Mouse (Mus musculus) embryonic facial prominence, embryonic 12.5 days (tissue): Measurements from ENCODE around the gene Trim42. TPM values are rescaled to one million over a fixed set of nuclear protein-coding genes. Genes with fewer than 3 reads are reported as not detected.

Experiments
- ATAC-seq: fragments of 200-750 bp; cut with Nextera tagmentation; 2 replicates; pipeline ENCODE4 v1.8.0; 2017; ENCODE audit not compliant: insufficient number of reproducible peaks, insufficient read depth, low FRiP score, low TSS enrichment
- H3K27ac ChIP-seq: fragments of 300-500 bp; sonication (generic); 2 replicates; pipeline ENCODE4 v1.5.1; 2016; ENCODE audit warnings: mild to moderate bottlenecking
- H3K27me3 ChIP-seq: fragments of 300-500 bp; sonication (generic); 2 replicates; pipeline ENCODE4 v1.6.1; 2016; ENCODE audit warnings: mild to moderate bottlenecking, moderate library complexity
- H3K36me3 ChIP-seq: fragments of 300-500 bp; sonication (generic); 2 replicates; pipeline ENCODE4 v1.6.1; 2016; ENCODE audit warnings: mild to moderate bottlenecking
- H3K4me1 ChIP-seq: fragments of 300-500 bp; sonication (generic); 2 replicates; pipeline ENCODE4 v1.6.1; 2016
- H3K4me2 ChIP-seq: fragments of 300-500 bp; sonication (generic); replicated peaks from 2 replicates; pipeline ENCODE4 v1.6.1; 2016; ENCODE audit warnings: mild to moderate bottlenecking, moderate library complexity
- H3K4me3 ChIP-seq: fragments of 300-500 bp; sonication (generic); 2 replicates; pipeline ENCODE4 v1.5.1; 2016; ENCODE audit warnings: mild to moderate bottlenecking
- H3K9ac ChIP-seq: fragments of 300-500 bp; sonication (generic); 2 replicates; pipeline ENCODE4 v1.6.1; 2016; ENCODE audit warnings: mild to moderate bottlenecking, moderate library complexity
- H3K9me3 ChIP-seq: fragments of 300-500 bp; sonication (generic); 2 replicates; pipeline ENCODE4 v1.6.1; 2016; ENCODE audit warnings: mild to moderate bottlenecking, moderate library complexity
- WGBS: fragments of 180-500 bp; shearing (Covaris S2); methylation state at CpG from one replicate; pipeline ENCODE4 v1.1.7; 2016; 5-methylcytosine and 5-hydroxymethylcytosine counted together
- polyA plus RNA-seq: library from polyadenylated mRNA; unstranded; fragments of >200 nt; fragmentation: Nextera tagmentation; extraction: Ambion mirVana; gene quantifications from 2 replicates; pipeline ENCODE4 v1.2.1, GENCODE M21; 2016

Trim42 gene
- polyA plus RNA-seq, result not detected in 2 replicates

DNA sequence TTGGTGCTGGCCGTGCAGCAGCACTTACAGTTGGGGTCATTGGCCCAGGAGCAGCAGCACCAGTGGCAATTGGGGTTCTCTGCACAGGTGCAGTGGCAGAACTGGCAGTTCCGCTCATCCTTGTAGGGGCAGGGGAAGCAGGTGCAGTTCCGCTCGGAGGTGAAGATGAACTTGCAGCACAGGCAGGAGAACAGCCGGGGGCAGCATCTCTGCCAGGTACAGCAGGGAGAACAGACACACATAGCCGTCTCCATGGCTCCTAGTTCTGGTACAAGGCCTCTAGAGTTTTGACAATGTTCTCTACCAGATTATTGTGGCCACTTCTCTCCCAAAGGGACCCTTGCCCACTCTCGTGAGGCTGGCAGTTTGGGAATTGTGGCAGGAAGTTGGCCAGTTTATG, at the start of gene Trim42:
Trim42 (minus strand) TSS at position 368 of the 400 bp plus-strand sequence.
- WGBS, result 84% methylated on average over 7 of the region's 7 CpGs
- no peak within 1 kb of the TSS for H3K27ac ChIP-seq
- no peaks in the 10 kb centered on the region for H3K36me3 ChIP-seq
- no peaks in the 10 kb centered on the region for H3K27me3 ChIP-seq
- H3K4me2 ChIP-seq, result no peak within 1 kb of the TSS
- H3K4me1 ChIP-seq, result no peaks in the 10 kb centered on the region
- no peak within 1 kb of the TSS for H3K4me3 ChIP-seq
- no peaks in the 10 kb centered on the region for H3K9me3 ChIP-seq
- ATAC-seq, result no peak
- no peak within 1 kb of the TSS for H3K9ac ChIP-seq

- no peak for ATAC-seq
- WGBS, result 76% methylated on average over 6 of the region's 6 CpGs
- H3K36me3 ChIP-seq, result no peaks in the 10 kb centered on the region
These were observed 45.3 kb upstream of the Trim42 start for GRCm38 (mm10) chr9:97414876-97415668.

DNA sequence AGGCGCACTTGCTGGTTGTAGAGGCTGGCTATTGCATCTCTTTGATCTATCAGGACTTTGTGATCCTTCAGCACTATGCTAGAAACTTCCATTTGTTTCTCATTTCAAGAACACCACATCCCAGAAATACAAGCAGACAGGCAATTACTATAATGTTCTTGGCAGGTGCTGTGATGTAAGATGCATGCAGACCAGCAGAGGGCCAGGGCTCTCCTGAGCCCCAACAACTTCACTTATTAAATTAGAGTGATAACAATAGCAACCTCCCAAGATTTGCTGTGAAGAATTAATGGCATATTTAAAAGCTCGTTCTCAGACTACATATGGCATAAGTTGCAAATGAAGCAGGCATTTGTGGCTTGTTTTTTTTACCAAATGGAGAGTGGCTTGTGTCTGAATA, 38.4 kb upstream of the Trim42 start:
- no peak for ATAC-seq

More at GRCm38 (mm10) chr9:97414876-97415668, 45.3 kb upstream of the Trim42 start:
- H3K4me2 ChIP-seq, result no peak overlapping the region
- H3K9me3 ChIP-seq, result no peaks in the 10 kb centered on the region
- H3K9ac ChIP-seq, result no peak overlapping the region
- H3K27me3 ChIP-seq, result no peaks in the 10 kb centered on the region
- no peak overlapping the region for H3K27ac ChIP-seq
- H3K4me3 ChIP-seq, result no peak overlapping the region
- no peaks in the 10 kb centered on the region for H3K4me1 ChIP-seq

GRCm38 (mm10) chr9:97356441-97356840, 13.3 kb downstream of the Trim42 start:
- H3K9ac ChIP-seq, result no peak overlapping the region
- H3K4me2 ChIP-seq, result no peak overlapping the region
- no peak for ATAC-seq
- H3K4me3 ChIP-seq, result no peak overlapping the region
- no peak overlapping the region for H3K27ac ChIP-seq
- no peaks in the 10 kb centered on the region for H3K9me3 ChIP-seq
- WGBS, result 80% methylated on average over 6 of the region's 6 CpGs
- H3K36me3 ChIP-seq, result no peaks in the 10 kb centered on the region
- no peaks in the 10 kb centered on the region for H3K27me3 ChIP-seq
- H3K4me1 ChIP-seq, result no peaks in the 10 kb centered on the region

More for the DNA sequence above, 38.4 kb upstream of the Trim42 start:
- no peaks in the 10 kb centered on the region for H3K36me3 ChIP-seq
- H3K9ac ChIP-seq, result no peak overlapping the region
- no peak overlapping the region for H3K4me3 ChIP-seq
- H3K4me1 ChIP-seq, result no peaks in the 10 kb centered on the region
- H3K4me2 ChIP-seq, result no peak overlapping the region
- 59% methylated on average over 2 of the region's 2 CpGs for WGBS
- H3K9me3 ChIP-seq, result no peaks in the 10 kb centered on the region
- no peaks in the 10 kb centered on the region for H3K27me3 ChIP-seq
- H3K27ac ChIP-seq, result no peak overlapping the region

- H3K27ac ChIP-seq, result no peak overlapping the region
- no peak for ATAC-seq
- H3K4me1 ChIP-seq, result no peaks in the 10 kb centered on the region
- WGBS, result 72% methylated on average over 12 of the region's 12 CpGs
- no peaks in the 10 kb centered on the region for H3K9me3 ChIP-seq
- H3K9ac ChIP-seq, result no peak overlapping the region
- no peak overlapping the region for H3K4me2 ChIP-seq
- H3K4me3 ChIP-seq, result no peak overlapping the region
- no peaks in the 10 kb centered on the region for H3K36me3 ChIP-seq
- no peaks in the 10 kb centered on the region for H3K27me3 ChIP-seq
These were observed 24.9 kb downstream of the Trim42 start for GRCm38 (mm10) chr9:97344767-97345297.

GRCm38 (mm10) chr9:97341772-97342171, 28.0 kb downstream of the Trim42 start:
- 77% methylated on average over 5 of the region's 5 CpGs for WGBS
- Histone ChIP-seq H3K4me2 (no peak overlapping the region), H3K9me3 (no peaks in the 10 kb centered on the region), H3K27me3 (no peaks in the 10 kb centered on the region), H3K27ac (no peak overlapping the region), H3K9ac (no peak overlapping the region), H3K4me3 (no peak overlapping the region), H3K4me1 (no peaks in the 10 kb centered on the region), H3K36me3 (no peaks in the 10 kb centered on the region)
- no peak for ATAC-seq

- WGBS, result 67% methylated on average over 3 of the region's 3 CpGs
- Histone ChIP-seq H3K4me2 (no peak overlapping the region), H3K27me3 (no peaks in the 10 kb centered on the region), H3K36me3 (no peaks in the 10 kb centered on the region), H3K27ac (no peak overlapping the region), H3K4me1 (no peaks in the 10 kb centered on the region), H3K4me3 (no peak overlapping the region), H3K9me3 (no peaks in the 10 kb centered on the region), H3K9ac (no peak overlapping the region)
- ATAC-seq, result no peak
These were observed 46.9 kb downstream of the Trim42 start for GRCm38 (mm10) chr9:97322846-97323245.

GRCm38 (mm10) chr9:97322120-97322519, 47.6 kb downstream of the Trim42 start:
- Histone ChIP-seq H3K4me2 (no peak overlapping the region), H3K9ac (no peak overlapping the region), H3K27me3 (no peaks in the 10 kb centered on the region), H3K4me1 (no peaks in the 10 kb centered on the region), H3K36me3 (no peaks in the 10 kb centered on the region), H3K9me3 (no peaks in the 10 kb centered on the region), H3K27ac (no peak overlapping the region), H3K4me3 (no peak overlapping the region)
- WGBS, result 76% methylated on average over 10 of the region's 10 CpGs
- ATAC-seq, result no peak

DNA sequence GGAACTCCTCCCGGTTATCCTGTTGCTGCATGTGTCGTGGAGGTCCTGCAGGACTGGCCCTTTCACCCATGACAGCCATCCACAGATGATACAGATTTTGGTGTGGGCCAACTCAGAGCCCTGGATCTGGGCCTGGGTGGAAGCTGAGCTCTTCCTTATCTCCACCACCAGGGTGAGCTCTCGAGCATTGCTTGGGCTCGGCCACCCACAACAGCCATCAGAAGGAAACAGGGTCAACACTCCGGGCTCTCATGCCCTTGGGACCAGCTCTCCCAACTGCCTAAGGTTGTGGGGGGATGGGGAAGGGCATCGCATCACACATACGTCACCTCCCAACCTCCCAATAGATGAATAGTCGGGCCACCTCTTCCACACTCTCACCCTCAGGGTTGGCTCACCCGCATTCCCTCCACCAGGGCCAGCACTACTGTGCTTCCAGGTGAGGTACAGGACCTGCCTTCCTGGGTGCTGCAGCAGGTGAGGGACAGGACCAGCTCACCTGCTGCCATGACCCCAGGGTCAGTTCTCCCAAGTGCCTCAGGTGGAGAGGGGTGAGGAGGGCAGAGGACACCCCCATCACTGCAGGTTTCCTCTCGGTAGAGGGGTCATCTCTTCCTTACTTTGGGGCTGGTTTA, 54.2 kb downstream of the Trim42 start:
- WGBS, result 67% methylated on average over 10 of the region's 10 CpGs
- H3K9ac ChIP-seq, result no peak overlapping the region
- H3K9me3 ChIP-seq, result no peaks in the 10 kb centered on the region
- no peak for ATAC-seq
- H3K4me3 ChIP-seq, result no peak overlapping the region
- H3K4me1 ChIP-seq, result no peaks in the 10 kb centered on the region
- no peaks in the 10 kb centered on the region for H3K27me3 ChIP-seq
- no peaks in the 10 kb centered on the region for H3K36me3 ChIP-seq
- H3K4me2 ChIP-seq, result no peak overlapping the region
- no peak overlapping the region for H3K27ac ChIP-seq

- ATAC-seq, result no peak
- H3K9me3 ChIP-seq, result no peaks in the 10 kb centered on the region
- no peak overlapping the region for H3K4me3 ChIP-seq
- no peaks in the 10 kb centered on the region for H3K4me1 ChIP-seq
- no peak overlapping the region for H3K4me2 ChIP-seq
- H3K9ac ChIP-seq, result no peak overlapping the region
- no peak overlapping the region for H3K27ac ChIP-seq
- H3K27me3 ChIP-seq, result no peaks in the 10 kb centered on the region
- H3K36me3 ChIP-seq, result no peaks in the 10 kb centered on the region
- WGBS, result 82% methylated on average over 7 of the region's 7 CpGs
These were observed 58.1 kb downstream of the Trim42 start for GRCm38 (mm10) chr9:97311614-97312013.

DNA sequence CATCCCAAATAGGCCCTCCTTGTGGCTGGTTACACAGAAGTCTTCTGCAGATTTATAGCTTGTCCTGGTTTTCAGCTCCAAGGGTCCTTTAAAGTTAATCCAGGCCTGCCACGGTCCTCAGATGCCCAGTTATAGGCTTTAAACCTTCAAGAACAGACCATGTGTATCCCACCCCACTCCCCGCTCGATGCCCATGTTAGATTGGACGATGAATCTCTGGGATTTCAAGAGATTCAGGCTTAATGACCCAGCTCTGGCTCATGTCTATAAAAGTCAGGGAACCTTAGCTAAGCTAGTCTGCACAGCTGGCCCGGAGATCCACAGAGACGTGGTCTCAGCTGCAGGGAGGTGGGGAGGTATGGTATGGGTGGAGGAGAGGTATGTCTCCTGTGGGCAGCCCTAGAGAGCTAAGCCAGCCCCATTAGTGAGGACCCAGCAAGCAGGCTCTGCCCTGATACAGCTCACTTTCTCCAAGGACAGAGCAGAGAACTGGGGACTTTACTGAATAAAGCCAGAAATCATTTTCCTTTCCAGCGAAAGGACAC, 60.2 kb downstream of the Trim42 start:
- Histone ChIP-seq H3K4me1 (no peaks in the 10 kb centered on the region), H3K27ac (no peak overlapping the region), H3K4me3 (no peak overlapping the region), H3K27me3 (no peaks in the 10 kb centered on the region), H3K9ac (no peak overlapping the region), H3K9me3 (no peaks in the 10 kb centered on the region), H3K36me3 (no peaks in the 10 kb centered on the region), H3K4me2 (no peak overlapping the region)
- no peak for ATAC-seq
- 88% methylated on average over 7 of the region's 7 CpGs for WGBS
